Mouse (Mus musculus): ENCODE data around the gene Bnc2.

Bnc2 gene

GRCm38 (mm10) chr4:84510466-84510865 is 164.6 kb downstream of the Bnc2 start:
- DNase-seq (ENCODE audit: extremely low read depth, low read depth): no peak

- DNase-seq (ENCODE audit: extremely low read depth, low read depth): no peak
Measured at GRCm38 (mm10) chr4:84507551-84507950, 167.5 kb downstream of the Bnc2 start.

GRCm38 (mm10) chr4:84502581-84503269 is 172.3 kb downstream of the Bnc2 start:
- no peak for DNase-seq (ENCODE audit: extremely low read depth, low read depth)

- DNase-seq (ENCODE audit: extremely low read depth, low read depth): no peak
Measured at GRCm38 (mm10) chr4:84500796-84501349, 174.2 kb downstream of the Bnc2 start.

- no peak for DNase-seq (ENCODE audit: extremely low read depth, low read depth)
Measured at GRCm38 (mm10) chr4:84500259-84500658, 174.8 kb downstream of the Bnc2 start.

GRCm38 (mm10) chr4:84498469-84498868 is 176.6 kb downstream of the Bnc2 start:
- DNase-seq (ENCODE audit: extremely low read depth, low read depth): no peak

GRCm38 (mm10) chr4:84488323-84488722 is 186.8 kb downstream of the Bnc2 start:
- no peak for DNase-seq (ENCODE audit: extremely low read depth, low read depth)

GRCm38 (mm10) chr4:84482680-84483079 is 192.4 kb downstream of the Bnc2 start:
- DNase-seq (ENCODE audit: extremely low read depth, low read depth): no peak

GRCm38 (mm10) chr4:84472643-84473042 is 202.4 kb downstream of the Bnc2 start:
- DNase-seq (ENCODE audit: extremely low read depth, low read depth): no peak

- no peak for DNase-seq (ENCODE audit: extremely low read depth, low read depth)
Measured at GRCm38 (mm10) chr4:84470106-84470885, 204.8 kb downstream of the Bnc2 start.

- no peak for DNase-seq (ENCODE audit: extremely low read depth, low read depth)
Measured at GRCm38 (mm10) chr4:84469400-84469799, 205.7 kb downstream of the Bnc2 start.

- DNase-seq (ENCODE audit: extremely low read depth, low read depth): no peak
Measured at GRCm38 (mm10) chr4:84467722-84468121, 207.4 kb downstream of the Bnc2 start.

GRCm38 (mm10) chr4:84458218-84458560 is 216.9 kb downstream of the Bnc2 start:
- no peak for DNase-seq (ENCODE audit: extremely low read depth, low read depth)

GRCm38 (mm10) chr4:84457512-84458217 is 217.4 kb downstream of the Bnc2 start:
- no peak for DNase-seq (ENCODE audit: extremely low read depth, low read depth)

- no peak for DNase-seq (ENCODE audit: extremely low read depth, low read depth)
Measured at GRCm38 (mm10) chr4:84456853-84457249, 218.2 kb downstream of the Bnc2 start.

GRCm38 (mm10) chr4:84456198-84456852 is 218.8 kb downstream of the Bnc2 start:
- no peak for DNase-seq (ENCODE audit: extremely low read depth, low read depth)

GRCm38 (mm10) chr4:84454493-84454892 is 220.6 kb downstream of the Bnc2 start:
- DNase-seq (ENCODE audit: extremely low read depth, low read depth): no peak

- DNase-seq (ENCODE audit: extremely low read depth, low read depth): no peak
Measured at GRCm38 (mm10) chr4:84453586-84453985, 221.5 kb downstream of the Bnc2 start.

GRCm38 (mm10) chr4:84452642-84453041 is 222.4 kb downstream of the Bnc2 start:
- DNase-seq (ENCODE audit: extremely low read depth, low read depth): no peak

GRCm38 (mm10) chr4:84449246-84450005 is 225.6 kb downstream of the Bnc2 start:
- DNase-seq (ENCODE audit: extremely low read depth, low read depth): no peak

GRCm38 (mm10) chr4:84433324-84433723 is 241.8 kb downstream of the Bnc2 start:
- DNase-seq (ENCODE audit: extremely low read depth, low read depth): no peak
